Mouse (Mus musculus): ENCODE measurements around the gene Zfp423.

The Zfp423 gene

GRCm38 (mm10) chr8:87836866-87837265 lies 122.5 kb downstream of the Zfp423 start:
- in situ Hi-C loops (cut with MseI, MboI) = no loop called here

- in situ Hi-C loops (cut with MseI, MboI) = no loop called here
Measured at GRCm38 (mm10) chr8:87835924-87836323, 123.5 kb downstream of the Zfp423 start.

GRCm38 (mm10) chr8:87835411-87835821 lies 124.0 kb downstream of the Zfp423 start:
- in situ Hi-C loops (cut with MseI, MboI) = no loop called here

- in situ Hi-C loops (cut with MseI, MboI) = no loop called here
Measured at GRCm38 (mm10) chr8:87834656-87835055, 124.7 kb downstream of the Zfp423 start.

- in situ Hi-C loops (cut with MseI, MboI) = no loop called here
Measured at GRCm38 (mm10) chr8:87833841-87834620, 125.4 kb downstream of the Zfp423 start.

- in situ Hi-C loops (cut with MseI, MboI) = no loop called here
Measured at GRCm38 (mm10) chr8:87833339-87833738, 126.1 kb downstream of the Zfp423 start.

GRCm38 (mm10) chr8:87832381-87833325 lies 126.7 kb downstream of the Zfp423 start:
- in situ Hi-C loops (cut with MseI, MboI) = no loop called here

- in situ Hi-C loops (cut with MseI, MboI) = no loop called here
Measured at GRCm38 (mm10) chr8:87831567-87831966, 127.8 kb downstream of the Zfp423 start.

- in situ Hi-C loops (cut with MseI, MboI) = no loop called here
Measured at GRCm38 (mm10) chr8:87831116-87831515, 128.3 kb downstream of the Zfp423 start.

- in situ Hi-C loops (cut with MseI, MboI) = no loop called here
Measured at GRCm38 (mm10) chr8:87830200-87830599, 129.2 kb downstream of the Zfp423 start.

GRCm38 (mm10) chr8:87826013-87826660 lies 133.3 kb downstream of the Zfp423 start:
- in situ Hi-C loops (cut with MseI, MboI) = no loop called here

- in situ Hi-C loops (cut with MseI, MboI) = no loop called here
Measured at GRCm38 (mm10) chr8:87823172-87823571, 136.2 kb downstream of the Zfp423 start.

GRCm38 (mm10) chr8:87822690-87823089 lies 136.7 kb downstream of the Zfp423 start:
- in situ Hi-C loops (cut with MseI, MboI) = no loop called here

- in situ Hi-C loops (cut with MseI, MboI) = no loop called here
Measured at GRCm38 (mm10) chr8:87822175-87822574, 137.2 kb downstream of the Zfp423 start.

- in situ Hi-C loops (cut with MseI, MboI) = no loop called here
Measured at GRCm38 (mm10) chr8:87821655-87822054, 137.7 kb downstream of the Zfp423 start.

GRCm38 (mm10) chr8:87819263-87819662 lies 140.1 kb downstream of the Zfp423 start:
- in situ Hi-C loops (cut with MseI, MboI) = no loop called here

- in situ Hi-C loops (cut with MseI, MboI) = no loop called here
Measured at GRCm38 (mm10) chr8:87818506-87818905, 140.9 kb downstream of the Zfp423 start.

- in situ Hi-C loops (cut with MseI, MboI) = no loop called here
Measured at GRCm38 (mm10) chr8:87816141-87816540, 143.3 kb downstream of the Zfp423 start.

- in situ Hi-C loops (cut with MseI, MboI) = no loop called here
Measured at GRCm38 (mm10) chr8:87812661-87813060, 146.7 kb downstream of the Zfp423 start.

GRCm38 (mm10) chr8:87812069-87812449 lies 147.3 kb downstream of the Zfp423 start:
- in situ Hi-C loops (cut with MseI, MboI) = no loop called here

GRCm38 (mm10) chr8:87811399-87812068 lies 147.9 kb downstream of the Zfp423 start:
- in situ Hi-C loops (cut with MseI, MboI) = no loop called here
